Mouse (Mus musculus) megakaryocyte, embryonic 14.5 days (primary cell): ENCODE data around the gene Miga2.

Source experiments
- FLI1 ChIP-seq: IDR thresholded peaks from 2 replicates; pipeline ENCODE4 v1.6.1; 2012; ENCODE audit warnings: low read length, inconsistent platforms, mixed read lengths
- GATA1 ChIP-seq: IDR thresholded peaks from 3 replicates; pipeline ENCODE4 v1.6.1; 2012; ENCODE audit warnings: mixed read lengths, low read length, inconsistent platforms, borderline replicate concordance

GRCm38 (mm10) chr2:30336174-30336915, 27.7 kb upstream of the Miga2 start:
- TF ChIP-seq GATA1 (no peak), FLI1 (no peak)
